Mouse (Mus musculus) stomach, embryonic 16.5 days (tissue): Measurements from ENCODE around the gene Rpsa. TPM values are rescaled to one million over a fixed set of nuclear protein-coding genes. Genes with fewer than 3 reads are reported as not detected.

ENCODE experiments used
- ATAC-seq: fragments of 200-750 bp; cut with Nextera tagmentation; 2 replicates; pipeline ENCODE4 v1.8.0; 2017; ENCODE audit warnings: moderate number of reproducible peaks, moderate TSS enrichment; ENCODE audit not compliant: insufficient read depth, low FRiP score
- H3K27ac ChIP-seq: fragments of 300-500 bp; sonication (generic); 2 replicates; pipeline ENCODE4 v1.5.1; 2014; ENCODE audit warnings: low read length
- H3K27me3 ChIP-seq: fragments of 300-500 bp; sonication (generic); 2 replicates; pipeline ENCODE4 v1.6.1; 2014; ENCODE audit warnings: low read length, control low read depth, mixed read lengths; ENCODE audit not compliant: control insufficient read depth, insufficient read depth
- H3K36me3 ChIP-seq: fragments of 300-500 bp; sonication (generic); 2 replicates; pipeline ENCODE4 v1.6.1; 2014; ENCODE audit warnings: low read length; ENCODE audit not compliant: control insufficient read depth, insufficient read depth
- H3K4me1 ChIP-seq: fragments of 300-500 bp; sonication (generic); 2 replicates; pipeline ENCODE4 v1.6.1; 2014; ENCODE audit warnings: low read length, control low read depth, mixed read lengths; ENCODE audit not compliant: control insufficient read depth, insufficient read depth
- H3K4me2 ChIP-seq: fragments of 300-500 bp; sonication (generic); 2 replicates; pipeline ENCODE4 v1.6.1; 2014; ENCODE audit warnings: low read depth, low read length, mixed read lengths
- H3K4me3 ChIP-seq: fragments of 300-500 bp; sonication (generic); replicated peaks from 2 replicates; pipeline ENCODE4 v1.5.1; 2014; ENCODE audit warnings: mild to moderate bottlenecking, low read length
- H3K9ac ChIP-seq: fragments of 300-500 bp; sonication (generic); 2 replicates; pipeline ENCODE4 v1.6.1; 2014; ENCODE audit warnings: low read length
- H3K9me3 ChIP-seq: fragments of 300-500 bp; sonication (generic); replicated peaks from 2 replicates; pipeline ENCODE4 v1.6.1; 2016; ENCODE audit warnings: low read length, control low read depth; ENCODE audit not compliant: control insufficient read depth
- WGBS: fragments of 180-500 bp; shearing (Covaris S2); extraction: QIAGEN DNeasy Blood & Tissue Kit; methylation state at CpG from one replicate; pipeline ENCODE4 v1.1.7; 2014; 5-methylcytosine and 5-hydroxymethylcytosine counted together
- polyA plus RNA-seq: library from polyadenylated mRNA; unstranded; fragments of >200 nt; fragmentation: Nextera tagmentation; extraction: Ambion mirVana; gene quantifications from 2 replicates; pipeline ENCODE4 v1.2.1, GENCODE M21; 2015

The Rpsa gene
- polyA plus RNA-seq = 1,156 and 1,211 TPM in 2 replicates

GRCm38 (mm10) chr9:120127538-120128251 is at the start of gene Rpsa:
TSS of gene Rpsa (plus strand) at chr9:120127689.
- H3K27ac ChIP-seq = peak within 1 kb of the TSS; percentile 88
- peak; percentile 98 for ATAC-seq
- H3K4me3 ChIP-seq = peak within 1 kb of the TSS; percentile 74
- H3K4me1 ChIP-seq = peaks cover 15% of the 10 kb centered on the region
- peaks cover 23% of the 10 kb centered on the region for H3K36me3 ChIP-seq
- peak within 1 kb of the TSS; percentile 93 for H3K9ac ChIP-seq
- WGBS = 0% methylated on average over 71 of the region's 72 CpGs
- no peaks in the 10 kb centered on the region for H3K9me3 ChIP-seq
- H3K27me3 ChIP-seq = no peaks in the 10 kb centered on the region
- H3K4me2 ChIP-seq = peak within 1 kb of the TSS; percentile 95

- 73% methylated on average over 3 of the region's 3 CpGs for WGBS
- Histone ChIP-seq H3K4me3 (no peak overlapping the region), H3K36me3 (no peaks in the 10 kb centered on the region), H3K27ac (no peak overlapping the region), H3K4me1 (no peaks in the 10 kb centered on the region), H3K9ac (no peak overlapping the region), H3K9me3 (no peaks in the 10 kb centered on the region), H3K27me3 (no peaks in the 10 kb centered on the region), H3K4me2 (no peak overlapping the region)
- no peak for ATAC-seq
Measured at GRCm38 (mm10) chr9:120078241-120078640, 49.2 kb upstream of the Rpsa start.

- Histone ChIP-seq H3K36me3 (no peaks in the 10 kb centered on the region), H3K4me1 (no peaks in the 10 kb centered on the region), H3K4me3 (no peak overlapping the region), H3K9me3 (no peaks in the 10 kb centered on the region), H3K4me2 (no peak overlapping the region), H3K27ac (no peak overlapping the region), H3K9ac (no peak overlapping the region), H3K27me3 (no peaks in the 10 kb centered on the region)
- ATAC-seq = no peak
- 56% methylated on average over 7 of the region's 7 CpGs for WGBS
Measured at GRCm38 (mm10) chr9:120079901-120080300, 47.6 kb upstream of the Rpsa start.

GRCm38 (mm10) chr9:120080546-120081108 is 46.9 kb upstream of the Rpsa start:
- no peak for ATAC-seq
- H3K4me1 ChIP-seq = no peaks in the 10 kb centered on the region
- H3K4me2 ChIP-seq = no peak overlapping the region
- no peak overlapping the region for H3K4me3 ChIP-seq
- no peak overlapping the region for H3K9ac ChIP-seq
- no peaks in the 10 kb centered on the region for H3K9me3 ChIP-seq
- WGBS = 72% methylated on average over 8 of the region's 8 CpGs
- H3K27me3 ChIP-seq = no peaks in the 10 kb centered on the region
- no peaks in the 10 kb centered on the region for H3K36me3 ChIP-seq
- H3K27ac ChIP-seq = no peak overlapping the region

- Histone ChIP-seq H3K4me3 (no peak overlapping the region), H3K27ac (no peak overlapping the region), H3K27me3 (no peaks in the 10 kb centered on the region), H3K4me1 (no peaks in the 10 kb centered on the region), H3K36me3 (no peaks in the 10 kb centered on the region), H3K4me2 (no peak overlapping the region), H3K9ac (no peak overlapping the region), H3K9me3 (no peaks in the 10 kb centered on the region)
- ATAC-seq = no peak
- 79% methylated on average over 6 of the region's 6 CpGs for WGBS
Measured at GRCm38 (mm10) chr9:120081247-120081646, 46.2 kb upstream of the Rpsa start.

GRCm38 (mm10) chr9:120081967-120082366 is 45.5 kb upstream of the Rpsa start:
- H3K27ac ChIP-seq = no peak overlapping the region
- H3K9me3 ChIP-seq = no peaks in the 10 kb centered on the region
- ATAC-seq = no peak
- 74% methylated on average over 5 of the region's 5 CpGs for WGBS
- no peaks in the 10 kb centered on the region for H3K27me3 ChIP-seq
- H3K4me3 ChIP-seq = no peak overlapping the region
- H3K36me3 ChIP-seq = no peaks in the 10 kb centered on the region
- H3K4me1 ChIP-seq = no peaks in the 10 kb centered on the region
- no peak overlapping the region for H3K9ac ChIP-seq
- no peak overlapping the region for H3K4me2 ChIP-seq

GRCm38 (mm10) chr9:120082691-120083090 is 44.8 kb upstream of the Rpsa start:
- no peak overlapping the region for H3K4me3 ChIP-seq
- H3K9ac ChIP-seq = no peak overlapping the region
- ATAC-seq = no peak

GRCm38 (mm10) chr9:120083158-120083894 is 44.2 kb upstream of the Rpsa start:
- H3K9ac ChIP-seq = no peak overlapping the region
- no peaks in the 10 kb centered on the region for H3K9me3 ChIP-seq
- H3K4me3 ChIP-seq = no peak overlapping the region
- 77% methylated on average over 18 of the region's 18 CpGs for WGBS
- no peak overlapping the region for H3K27ac ChIP-seq
- no peaks in the 10 kb centered on the region for H3K4me1 ChIP-seq
- ATAC-seq = no peak
- no peaks in the 10 kb centered on the region for H3K36me3 ChIP-seq
- no peak overlapping the region for H3K4me2 ChIP-seq
- no peaks in the 10 kb centered on the region for H3K27me3 ChIP-seq

More at GRCm38 (mm10) chr9:120082691-120083090, 44.8 kb upstream of the Rpsa start:
- no peak overlapping the region for H3K27ac ChIP-seq
- H3K9me3 ChIP-seq = no peaks in the 10 kb centered on the region
- no peak overlapping the region for H3K4me2 ChIP-seq
- no peaks in the 10 kb centered on the region for H3K36me3 ChIP-seq
- H3K4me1 ChIP-seq = no peaks in the 10 kb centered on the region
- no peaks in the 10 kb centered on the region for H3K27me3 ChIP-seq
- 81% methylated on average over 4 of the region's 4 CpGs for WGBS

- H3K4me3 ChIP-seq = no peak overlapping the region
- H3K27ac ChIP-seq = no peak overlapping the region
- H3K36me3 ChIP-seq = no peaks in the 10 kb centered on the region
- H3K9me3 ChIP-seq = no peaks in the 10 kb centered on the region
- WGBS = 79% methylated on average over 9 of the region's 9 CpGs
- H3K27me3 ChIP-seq = no peaks in the 10 kb centered on the region
- no peak overlapping the region for H3K4me2 ChIP-seq
- no peak overlapping the region for H3K9ac ChIP-seq
- ATAC-seq = no peak
- no peaks in the 10 kb centered on the region for H3K4me1 ChIP-seq
Measured at GRCm38 (mm10) chr9:120084406-120084805, 43.1 kb upstream of the Rpsa start.
